Mouse (Mus musculus) liver, postnatal 0 days (tissue): ENCODE results near the gene Ephb1. TPM values are rescaled to one million over a fixed set of nuclear protein-coding genes. Genes with fewer than 3 reads are reported as not detected.

ENCODE experiments used
- ATAC-seq: fragments of 200-750 bp; cut with Nextera tagmentation; 2 replicates; pipeline ENCODE4 v1.8.0; 2017; ENCODE audit warnings: mild to moderate bottlenecking, moderate library complexity
- DNase-seq: peaks from one replicate; pipeline ENCODE4 v3.0.0-alpha.2; 2016
- H3K27ac ChIP-seq: fragments of 300-500 bp; sonication (generic); 2 replicates; pipeline ENCODE4 v1.5.1; 2014; ENCODE audit warnings: antibody characterized with exemption, moderate library complexity, mild to moderate bottlenecking, low read depth
- H3K27me3 ChIP-seq: fragments of 300-500 bp; sonication (generic); 2 replicates; pipeline ENCODE4 v1.6.1; 2014; ENCODE audit warnings: low read length, control low read depth, mixed read lengths; ENCODE audit not compliant: insufficient read depth
- H3K36me3 ChIP-seq: fragments of 300-500 bp; sonication (generic); replicated peaks from 2 replicates; pipeline ENCODE4 v1.6.1; 2014; ENCODE audit warnings: mild to moderate bottlenecking, control low read depth, low read length, moderate library complexity, mixed read lengths; ENCODE audit not compliant: insufficient read depth
- H3K4me1 ChIP-seq: fragments of 300-500 bp; sonication (generic); 2 replicates; pipeline ENCODE4 v1.6.1; 2014; ENCODE audit warnings: antibody characterized with exemption, mild to moderate bottlenecking, control low read depth; ENCODE audit not compliant: insufficient read depth
- H3K4me2 ChIP-seq: fragments of 300-500 bp; sonication (generic); 2 replicates; pipeline ENCODE4 v1.6.1; 2014; ENCODE audit warnings: low read depth, mild to moderate bottlenecking, low read length, moderate library complexity, mixed read lengths
- H3K4me3 ChIP-seq: fragments of 300-500 bp; sonication (generic); 2 replicates; pipeline ENCODE4 v1.5.1; 2014; ENCODE audit warnings: low read depth, low read length
- H3K9ac ChIP-seq: fragments of 300-500 bp; sonication (generic); replicated peaks from 2 replicates; pipeline ENCODE4 v1.6.1; 2014; ENCODE audit warnings: mild to moderate bottlenecking, moderate library complexity
- H3K9me3 ChIP-seq: fragments of 300-500 bp; sonication (generic); 2 replicates; pipeline ENCODE4 v1.6.1; 2016; ENCODE audit warnings: mild to moderate bottlenecking, control low read depth, low read length, mixed read lengths
- CTCF ChIP-seq: sonication (generic); IDR thresholded peaks from 2 replicates; pipeline ENCODE4 v1.5.1; 2016; ENCODE audit warnings: antibody characterized with exemption, low read depth
- EP300 ChIP-seq: IDR thresholded peaks from 2 replicates; pipeline ENCODE4 v1.6.1; 2016; ENCODE audit warnings: antibody characterized with exemption, low read depth, mild to moderate bottlenecking
- WGBS: fragments of 180-500 bp; shearing (Covaris S2); extraction: QIAGEN DNeasy Blood & Tissue Kit; methylation state at CpG from one replicate; pipeline ENCODE4 v1.1.7; 2014; ENCODE audit not compliant: insufficient replicate concordance; 5-methylcytosine and 5-hydroxymethylcytosine counted together
- polyA plus RNA-seq: library from polyadenylated mRNA; unstranded; fragments of >200 nt; fragmentation: Nextera tagmentation; extraction: Ambion mirVana; gene quantifications from 2 replicates; pipeline ENCODE4 v1.2.1, GENCODE M21; 2015

The Ephb1 gene
- polyA plus RNA-seq, 1 experiment from 2014 or later = 0.28 TPM

- TF ChIP-seq CTCF (no peak), EP300 (no peak)
- Histone ChIP-seq H3K9me3 (no peaks in the 10 kb centered on the region), H3K4me3 (peak overlapping the region; percentile 32), H3K4me1 (no peaks in the 10 kb centered on the region), H3K4me2 (peak overlapping the region; percentile 57), H3K27ac (no peak overlapping the region), H3K36me3 (no peaks in the 10 kb centered on the region), H3K27me3 (peaks cover 41% of the 10 kb centered on the region), H3K9ac (no peak overlapping the region)
- no peak for ATAC-seq
- WGBS = 2% methylated on average over 64 of the region's 70 CpGs
- DNase-seq = no peak
These were observed 629 bp downstream of the Ephb1 start for GRCm38 (mm10) chr9:102353636-102354491.

DNA sequence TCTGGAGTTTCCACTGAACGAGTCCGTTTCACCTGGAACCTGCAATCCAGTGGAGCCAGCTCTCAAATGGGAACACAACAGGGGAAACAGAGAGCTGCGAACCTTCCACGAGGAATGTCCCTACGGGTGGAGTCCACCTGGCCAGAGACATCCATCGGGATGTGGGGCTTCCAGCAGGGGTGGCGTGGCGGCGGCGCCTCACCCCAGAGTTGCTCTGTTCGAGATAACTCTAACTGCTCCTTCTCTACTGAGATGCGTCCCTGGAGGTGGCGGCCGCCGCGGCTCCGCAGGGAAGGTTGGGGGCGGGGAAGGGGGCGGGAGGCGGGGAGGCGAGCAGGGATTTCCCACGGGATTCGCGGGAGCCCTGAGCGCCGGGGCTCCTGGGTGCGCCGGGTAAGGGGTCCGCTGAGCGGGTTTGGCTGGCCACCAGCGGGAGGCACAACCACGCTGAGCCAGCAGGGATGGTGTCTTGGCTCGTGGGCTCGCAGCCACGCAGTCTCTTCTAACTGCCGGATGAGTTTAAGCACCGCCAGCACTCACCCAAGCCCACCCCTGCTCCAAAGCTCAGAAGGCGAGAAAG is 1.3 kb downstream of the Ephb1 start:
- WGBS = 2% methylated on average over 37 of the region's 38 CpGs
- Histone ChIP-seq H3K27me3 (peaks cover 41% of the 10 kb centered on the region), H3K27ac (no peak overlapping the region), H3K9me3 (no peaks in the 10 kb centered on the region), H3K4me2 (no peak overlapping the region), H3K36me3 (no peaks in the 10 kb centered on the region), H3K9ac (no peak overlapping the region), H3K4me1 (no peaks in the 10 kb centered on the region), H3K4me3 (no peak overlapping the region)
- no peak for TF ChIP-seq CTCF
- no peak for TF ChIP-seq EP300
- no peak for ATAC-seq
- DNase-seq = no peak

GRCm38 (mm10) chr9:102352186-102353055 is 2.1 kb downstream of the Ephb1 start:
- no peak overlapping the region for H3K4me2 ChIP-seq
- no peaks in the 10 kb centered on the region for H3K36me3 ChIP-seq
- 3% methylated on average over 30 of the region's 30 CpGs for WGBS
- peaks cover 41% of the 10 kb centered on the region for H3K27me3 ChIP-seq
- TF ChIP-seq CTCF (no peak), EP300 (no peak)
- H3K9ac ChIP-seq = no peak overlapping the region
- ATAC-seq (no peak), DNase-seq (no peak)
- no peak overlapping the region for H3K27ac ChIP-seq
- no peaks in the 10 kb centered on the region for H3K9me3 ChIP-seq
- H3K4me1 ChIP-seq = no peaks in the 10 kb centered on the region
- H3K4me3 ChIP-seq = no peak overlapping the region

- Histone ChIP-seq H3K9ac (no peak overlapping the region), H3K36me3 (no peaks in the 10 kb centered on the region), H3K9me3 (no peaks in the 10 kb centered on the region), H3K4me1 (no peaks in the 10 kb centered on the region), H3K27me3 (peaks cover 41% of the 10 kb centered on the region), H3K4me3 (no peak overlapping the region), H3K27ac (no peak overlapping the region), H3K4me2 (no peak overlapping the region)
- ATAC-seq (no peak), DNase-seq (no peak)
- 10% methylated on average over 10 of the region's 10 CpGs for WGBS
- TF ChIP-seq CTCF (no peak), EP300 (no peak)
These were observed 2.8 kb downstream of the Ephb1 start for GRCm38 (mm10) chr9:102351721-102352120.

DNA sequence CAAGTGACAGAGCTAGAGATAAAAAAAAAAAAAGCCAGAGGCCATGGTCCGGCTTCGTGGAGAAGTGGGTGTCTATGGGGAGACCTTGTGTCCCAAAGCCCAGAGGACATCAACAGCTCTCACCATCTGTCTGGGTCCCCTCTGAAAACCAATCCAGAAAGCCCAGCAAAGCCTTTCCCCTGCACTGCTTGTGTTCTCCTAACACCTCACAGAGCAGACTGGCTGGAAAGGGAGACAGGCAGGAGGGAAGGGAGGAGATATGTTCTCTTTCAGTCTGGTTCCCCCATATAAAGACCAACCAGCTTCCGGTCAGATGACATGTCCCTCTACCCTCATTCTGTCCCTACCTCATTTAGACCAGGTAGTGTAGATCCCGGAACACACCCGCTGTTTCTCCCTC is 3.3 kb downstream of the Ephb1 start:
- ATAC-seq = no peak
- TF ChIP-seq EP300 = no peak
- no peak for TF ChIP-seq CTCF

DNA sequence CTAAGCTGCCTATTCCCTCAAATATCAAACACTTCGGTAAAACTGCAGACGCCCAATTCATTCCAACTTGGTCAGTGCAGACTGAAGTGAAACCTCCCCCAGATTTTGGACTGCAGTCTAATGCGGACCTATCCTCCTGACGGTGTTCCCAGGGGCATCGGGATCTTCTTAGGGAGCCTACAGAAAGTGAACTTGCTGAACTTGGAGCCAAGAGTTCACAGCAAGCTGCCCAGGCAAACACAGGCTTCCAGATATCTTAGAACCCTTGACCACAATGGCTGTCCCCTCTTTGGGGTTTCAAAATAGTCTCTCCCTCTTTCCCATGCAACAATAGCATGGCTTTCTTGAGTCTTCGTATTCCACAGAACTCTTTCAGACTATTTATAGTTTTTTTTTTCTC is 3.8 kb downstream of the Ephb1 start:
- 70% methylated on average over 6 of the region's 6 CpGs for WGBS
- no peak for ATAC-seq

More for the DNA sequence above, 3.3 kb downstream of the Ephb1 start:
- Histone ChIP-seq H3K4me2 (no peak overlapping the region), H3K27me3 (peaks cover 41% of the 10 kb centered on the region), H3K27ac (no peak overlapping the region), H3K9ac (no peak overlapping the region), H3K4me3 (no peak overlapping the region), H3K36me3 (no peaks in the 10 kb centered on the region), H3K4me1 (no peaks in the 10 kb centered on the region), H3K9me3 (no peaks in the 10 kb centered on the region)
- WGBS = 37% methylated on average over 5 of the region's 5 CpGs
- DNase-seq = no peak

More for the DNA sequence above, 3.8 kb downstream of the Ephb1 start:
- H3K27me3 ChIP-seq = peaks cover 41% of the 10 kb centered on the region
- H3K36me3 ChIP-seq = no peaks in the 10 kb centered on the region
- H3K4me3 ChIP-seq = no peak overlapping the region
- TF ChIP-seq EP300 = no peak
- TF ChIP-seq CTCF = no peak
- H3K4me1 ChIP-seq = no peaks in the 10 kb centered on the region
- no peak overlapping the region for H3K27ac ChIP-seq
- DNase-seq = no peak
- H3K9me3 ChIP-seq = no peaks in the 10 kb centered on the region
- no peak overlapping the region for H3K4me2 ChIP-seq
- H3K9ac ChIP-seq = no peak overlapping the region
